Mouse (Mus musculus) thymus, postnatal 0 days (tissue): ENCODE results near the gene Adcy10. TPM values are rescaled to one million over a fixed set of nuclear protein-coding genes. Genes with fewer than 3 reads are reported as not detected.

Experiments used
- DNase-seq: peaks from one replicate; pipeline ENCODE4 v3.0.0-alpha.2; 2015; ENCODE audit warnings: low spot score
- polyA plus RNA-seq: library from polyadenylated mRNA; unstranded; fragments of >200 nt; fragmentation: Nextera tagmentation; extraction: Ambion mirVana; gene quantifications from 2 replicates; pipeline ENCODE4 v1.2.1, GENCODE M21; 2015

Adcy10 gene
- polyA plus RNA-seq, 1 experiment from 2014 or later: not detected

DNA sequence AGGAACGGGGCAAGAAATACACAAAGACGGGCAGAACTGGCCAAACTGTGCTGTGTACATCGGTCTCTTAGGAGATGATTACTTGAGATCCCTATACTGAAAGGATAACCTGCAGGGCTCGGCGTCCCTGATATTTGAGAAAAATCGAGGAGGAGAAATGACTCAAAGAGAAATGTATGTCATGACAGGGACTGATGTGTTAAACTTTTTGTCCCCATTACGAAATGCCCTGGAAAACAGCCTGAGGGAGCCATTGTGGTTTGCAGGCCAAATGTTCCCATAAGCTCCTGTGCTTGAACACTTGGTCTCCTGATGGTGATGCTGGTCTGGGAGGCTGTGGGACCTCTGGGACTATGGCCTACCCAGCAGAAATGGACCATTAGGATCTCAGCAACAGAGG lies 35.7 kb downstream of the Adcy10 start:
- no peak for DNase-seq

DNA sequence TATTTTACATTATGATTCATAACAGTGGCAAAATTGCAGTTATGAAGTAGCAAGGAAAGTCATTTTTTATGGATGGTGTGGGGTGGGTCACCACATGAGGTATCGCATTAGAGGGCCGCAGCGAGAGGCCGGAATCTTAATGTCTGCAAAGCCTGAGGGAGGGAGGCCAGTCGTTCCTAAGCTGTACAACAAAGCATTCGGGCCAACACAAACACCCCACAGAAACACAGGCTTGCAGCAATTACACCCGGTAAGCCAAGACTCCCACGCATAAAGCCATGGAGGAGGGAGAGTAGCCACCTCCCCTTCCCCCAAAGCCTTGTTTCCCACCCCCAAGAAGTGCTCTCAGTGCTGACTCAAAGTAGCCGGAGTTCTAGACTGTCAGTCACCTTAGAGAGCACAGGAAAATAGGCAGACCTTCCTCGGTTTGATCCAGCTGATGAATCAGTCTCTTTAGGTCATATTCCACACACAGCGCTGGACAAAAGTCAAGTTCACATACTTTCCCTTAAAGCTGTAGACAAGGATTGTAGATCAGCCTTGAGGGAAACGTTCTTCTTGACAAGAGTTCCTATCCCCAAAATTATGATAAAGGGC lies 51.2 kb downstream of the Adcy10 start:
- DNase-seq: no peak

GRCm38 (mm10) chr1:165537241-165537807 lies 52.3 kb downstream of the Adcy10 start:
- DNase-seq: no peak

DNA sequence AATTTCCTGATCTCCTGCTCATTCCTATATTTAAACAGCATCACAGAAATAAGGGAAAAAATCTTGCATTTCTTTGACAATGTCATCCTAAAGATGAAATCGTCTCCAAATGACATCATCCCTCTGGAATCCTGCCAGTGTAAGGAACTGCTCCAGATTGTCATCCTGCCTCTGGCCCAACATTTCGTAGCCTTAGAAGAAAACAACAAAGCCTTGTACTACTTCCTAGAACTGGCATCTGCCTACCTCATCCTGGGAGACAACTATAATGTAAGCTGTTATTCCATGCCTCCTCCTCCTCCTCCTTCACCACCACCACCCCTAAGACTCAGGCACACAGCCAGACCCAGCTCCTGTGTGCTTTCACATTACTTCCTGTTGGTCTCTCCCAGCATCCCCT lies 71.7 kb downstream of the Adcy10 start:
- DNase-seq: no peak

DNA sequence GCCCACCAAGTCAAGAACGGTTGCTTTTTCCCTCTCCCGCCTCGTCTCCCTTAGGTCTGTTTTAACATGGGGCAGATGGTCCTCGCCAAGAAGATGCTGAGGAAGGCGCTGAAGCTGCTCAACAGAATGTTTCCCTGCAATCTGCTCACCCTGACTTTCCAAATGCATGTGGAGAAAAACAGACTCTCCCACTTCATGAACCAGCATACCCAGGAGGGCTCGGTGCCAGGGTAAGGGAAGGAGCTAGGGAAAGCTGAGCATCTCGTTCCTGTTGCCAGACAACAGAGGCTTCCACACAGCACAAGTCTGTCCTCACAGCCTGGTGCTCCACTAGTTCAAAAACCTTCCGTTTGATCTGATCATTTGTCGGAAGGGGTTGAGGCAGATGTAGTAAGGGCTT lies 74.1 kb downstream of the Adcy10 start:
- DNase-seq: no peak

GRCm38 (mm10) chr1:165565283-165565682 lies 80.3 kb downstream of the Adcy10 start:
- DNase-seq: no peak

DNA sequence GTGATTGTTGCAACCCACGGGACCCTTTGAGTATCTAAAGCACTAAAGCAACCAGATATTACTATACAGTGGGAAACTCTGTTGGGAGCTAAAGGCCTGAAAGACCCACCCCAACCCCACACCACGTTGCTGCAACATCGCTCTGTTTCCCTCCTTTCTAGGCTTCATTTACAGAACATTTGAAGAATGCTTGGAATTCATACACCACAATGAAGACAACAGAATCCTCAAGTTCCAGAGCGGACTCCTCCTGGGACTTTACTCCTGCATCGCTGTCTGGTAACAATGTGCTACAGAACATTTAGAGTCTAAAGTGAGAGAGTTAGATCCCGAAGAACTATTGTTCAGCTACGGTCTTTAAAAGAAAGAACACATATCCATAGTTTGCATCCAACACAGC lies 82.5 kb downstream of the Adcy10 start:
- DNase-seq: no peak

DNA sequence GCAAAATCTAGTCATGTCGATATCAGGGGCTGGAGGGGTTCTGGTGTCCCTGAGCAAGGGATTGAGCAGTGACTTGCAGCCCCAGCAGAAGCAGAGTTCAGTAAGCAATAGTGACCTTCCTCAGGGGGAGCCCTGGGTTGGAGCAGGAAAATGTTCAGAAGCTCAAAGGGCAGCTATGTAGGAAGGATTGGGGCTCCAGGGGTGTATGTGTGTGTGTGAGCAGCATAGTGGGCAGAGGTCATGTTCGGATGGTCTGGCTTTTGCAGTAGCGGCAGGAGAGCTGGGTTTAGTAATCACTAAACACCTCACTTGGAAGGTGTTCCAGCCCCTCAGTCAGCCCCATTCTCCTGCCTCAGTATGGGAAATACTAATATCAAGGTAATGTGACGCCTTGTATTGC lies 91.0 kb downstream of the Adcy10 start:
- DNase-seq: no peak

DNA sequence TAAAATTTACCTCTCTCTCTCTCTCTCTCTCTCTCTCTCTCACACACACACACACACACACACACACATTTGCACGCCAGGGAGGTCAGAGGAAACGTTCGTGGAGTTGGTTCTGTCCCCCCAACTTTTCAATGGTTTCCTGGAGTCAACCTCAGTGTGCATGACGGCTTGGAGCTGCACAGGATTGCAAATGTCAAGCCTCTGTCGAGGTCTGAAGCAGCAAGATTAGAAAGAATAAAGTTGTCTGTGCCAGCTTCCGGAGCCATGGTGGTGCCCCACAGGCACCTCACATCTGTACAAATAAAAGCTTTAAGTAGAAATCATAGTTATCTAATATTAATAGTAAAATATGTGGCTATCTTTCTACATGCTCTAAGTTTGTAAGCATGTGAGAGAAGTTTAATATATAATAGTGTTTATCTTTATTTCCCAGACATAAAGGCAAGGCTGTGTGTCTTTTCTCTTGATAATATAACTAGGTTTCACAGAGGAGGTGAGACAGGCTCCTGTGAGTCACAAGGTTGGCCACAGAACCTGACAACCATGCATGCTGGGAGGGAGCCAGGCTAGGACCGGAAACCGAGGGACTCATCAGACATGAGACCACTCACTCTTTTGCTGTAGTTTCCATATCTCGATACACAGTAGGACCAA lies 91.6 kb downstream of the Adcy10 start:
- DNase-seq: no peak

- peak; percentile 45 for DNase-seq
Measured at GRCm38 (mm10) chr1:165579332-165579731, 94.3 kb downstream of the Adcy10 start.

- no peak for DNase-seq
Measured at GRCm38 (mm10) chr1:165581255-165581654, 96.3 kb downstream of the Adcy10 start.

- peak; percentile 85 for DNase-seq
Measured at GRCm38 (mm10) chr1:165583529-165584184, 98.7 kb downstream of the Adcy10 start.

GRCm38 (mm10) chr1:165585389-165586104 lies 100.6 kb downstream of the Adcy10 start:
- DNase-seq: no peak

- DNase-seq: no peak
Measured at GRCm38 (mm10) chr1:165586366-165586765, 101.4 kb downstream of the Adcy10 start.

DNA sequence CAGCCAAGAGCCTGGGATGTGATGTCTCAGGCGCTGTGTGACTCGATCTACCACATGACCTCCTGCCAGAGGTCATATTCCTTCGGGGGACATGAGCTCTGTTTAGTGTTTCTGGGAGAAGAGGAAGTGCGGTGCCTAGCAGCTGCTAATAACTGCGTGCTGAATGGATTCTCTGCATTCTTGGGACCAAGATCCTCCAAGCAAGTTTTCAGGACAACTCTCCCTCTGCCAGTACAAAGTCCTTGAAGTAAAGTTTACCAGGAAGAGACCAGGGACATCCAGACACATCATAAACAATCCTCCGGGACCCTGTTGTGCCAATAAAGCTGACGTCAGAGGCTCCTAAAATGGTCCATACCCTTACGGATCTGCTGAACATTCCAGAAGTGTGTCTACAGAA lies 102.9 kb downstream of the Adcy10 start:
- no peak for DNase-seq

DNA sequence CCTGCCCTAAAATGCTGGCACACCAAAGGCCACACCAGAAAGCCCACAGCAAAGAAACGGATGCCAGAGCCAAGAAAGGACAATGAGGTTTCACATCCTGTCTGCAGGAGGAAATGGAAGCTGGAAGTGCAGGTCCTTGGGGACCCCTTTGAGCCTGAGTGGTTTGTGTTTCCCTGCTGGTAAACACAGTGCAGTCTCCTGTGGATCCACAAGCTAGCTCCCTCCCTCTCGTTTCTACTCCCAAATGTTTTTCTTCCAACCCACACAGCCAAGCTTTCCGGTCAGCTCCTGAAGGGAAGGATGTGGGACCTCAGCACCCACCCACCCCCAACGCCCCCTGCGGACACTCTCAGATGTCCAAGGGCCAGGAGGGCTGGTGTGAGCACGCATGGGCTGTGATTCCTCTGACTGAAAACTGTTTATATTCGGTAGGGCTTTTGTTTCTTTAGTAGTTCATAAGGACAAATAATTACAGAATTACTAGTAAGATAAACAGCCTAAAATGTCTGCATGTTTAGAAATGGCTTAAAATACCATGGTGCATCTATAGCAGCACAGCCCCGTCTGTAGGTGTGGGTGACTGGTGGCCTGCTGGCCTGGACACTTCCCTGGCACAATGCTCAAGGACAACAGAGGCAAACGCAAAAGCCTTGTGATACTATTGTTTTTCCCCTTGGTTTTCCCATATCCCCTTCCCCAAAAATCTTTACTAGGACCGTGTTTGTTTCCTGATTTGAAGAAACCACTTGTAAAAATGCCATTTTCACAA lies 104.5 kb downstream of the Adcy10 start:
- DNase-seq: peak; percentile 22

GRCm38 (mm10) chr1:165590760-165591159 lies 105.8 kb downstream of the Adcy10 start:
- DNase-seq: no peak

GRCm38 (mm10) chr1:165592295-165593082 lies 107.5 kb downstream of the Adcy10 start:
- no peak for DNase-seq

- no peak for DNase-seq
Measured at GRCm38 (mm10) chr1:165594699-165595421, 109.9 kb downstream of the Adcy10 start.
